Mouse (Mus musculus) limb, embryonic 14.5 days (tissue): ENCODE results near the gene Srarp. TPM values are rescaled to one million over a fixed set of nuclear protein-coding genes. Genes with fewer than 3 reads are reported as not detected.

Experiments used
- ATAC-seq: fragments of 200-750 bp; cut with Nextera tagmentation; 2 replicates; pipeline ENCODE4 v1.8.0; 2017; ENCODE audit warnings: low read depth, moderate number of reproducible peaks, moderate TSS enrichment; ENCODE audit not compliant: low FRiP score
- DNase-seq: peaks from one replicate; pipeline ENCODE4 v3.0.0-alpha.2; 2015; ENCODE audit warnings: low spot score
- H3K27ac ChIP-seq: fragments of 300-500 bp; sonication (generic); replicated peaks from 2 replicates; pipeline ENCODE4 v1.5.1; 2014; ENCODE audit warnings: low read depth, mild to moderate bottlenecking, low read length, moderate library complexity, mixed read lengths
- H3K27me3 ChIP-seq: fragments of 300-500 bp; sonication (generic); 2 replicates; pipeline ENCODE4 v1.6.1; 2014; ENCODE audit warnings: low read length, mixed read lengths; ENCODE audit not compliant: control insufficient read depth, insufficient read depth
- H3K36me3 ChIP-seq: fragments of 300-500 bp; sonication (generic); 2 replicates; pipeline ENCODE4 v1.6.1; 2014; ENCODE audit warnings: mild to moderate bottlenecking, low read length, moderate library complexity, mixed read lengths; ENCODE audit not compliant: control insufficient read depth, insufficient read depth
- H3K4me1 ChIP-seq: fragments of 300-500 bp; sonication (generic); 2 replicates; pipeline ENCODE4 v1.6.1; 2014; ENCODE audit warnings: antibody characterized with exemption, low read length, mixed read lengths; ENCODE audit not compliant: control insufficient read depth, insufficient read depth
- H3K4me2 ChIP-seq: fragments of 300-500 bp; sonication (generic); replicated peaks from 2 replicates; pipeline ENCODE4 v1.6.1; 2014; ENCODE audit warnings: low read depth, mild to moderate bottlenecking, low read length, moderate library complexity; ENCODE audit not compliant: severe bottlenecking
- H3K4me3 ChIP-seq: fragments of 300-500 bp; sonication (generic); replicated peaks from 2 replicates; pipeline ENCODE4 v1.5.1; 2014; ENCODE audit warnings: low read length
- H3K9ac ChIP-seq: fragments of 300-500 bp; sonication (generic); 2 replicates; pipeline ENCODE4 v1.6.1; 2014; ENCODE audit warnings: mild to moderate bottlenecking, low read depth, low read length, moderate library complexity; ENCODE audit not compliant: severe bottlenecking
- H3K9me3 ChIP-seq: fragments of 300-500 bp; sonication (generic); 2 replicates; pipeline ENCODE4 v1.6.1; 2016; ENCODE audit warnings: low read length; ENCODE audit not compliant: control insufficient read depth
- POLR2A ChIP-seq: fragments of 200-500 bp; IDR thresholded peaks from 2 replicates; pipeline ENCODE4 v1.8.0; 2012; ENCODE audit warnings: inconsistent platforms, mild to moderate bottlenecking, moderate library complexity, borderline replicate concordance; ENCODE audit not compliant: insufficient read depth, insufficient read length; ENCODE audit errors: extremely low read depth
- WGBS: fragments of 180-500 bp; shearing (Covaris S2); extraction: QIAGEN DNeasy Blood & Tissue Kit; methylation state at CpG from one replicate; pipeline ENCODE4 v1.1.7; 2014; 5-methylcytosine and 5-hydroxymethylcytosine counted together
- polyA plus RNA-seq, 2 experiments: library from polyadenylated mRNA; depleted of rRNA in 1 of 2; stranded (reverse) in 1 of 2; unstranded in 1 of 2; fragments of >200 nt; fragmentation: Nextera tagmentation in 1 of 2; extraction: Ambion mirVana in 1 of 2; gene quantifications; 2 replicates each; pipeline versions ENCODE4 v1.2.1 to v1.2.3; 2012 to 2014

Srarp gene
- polyA plus RNA-seq, 2 experiments = not detected

DNA sequence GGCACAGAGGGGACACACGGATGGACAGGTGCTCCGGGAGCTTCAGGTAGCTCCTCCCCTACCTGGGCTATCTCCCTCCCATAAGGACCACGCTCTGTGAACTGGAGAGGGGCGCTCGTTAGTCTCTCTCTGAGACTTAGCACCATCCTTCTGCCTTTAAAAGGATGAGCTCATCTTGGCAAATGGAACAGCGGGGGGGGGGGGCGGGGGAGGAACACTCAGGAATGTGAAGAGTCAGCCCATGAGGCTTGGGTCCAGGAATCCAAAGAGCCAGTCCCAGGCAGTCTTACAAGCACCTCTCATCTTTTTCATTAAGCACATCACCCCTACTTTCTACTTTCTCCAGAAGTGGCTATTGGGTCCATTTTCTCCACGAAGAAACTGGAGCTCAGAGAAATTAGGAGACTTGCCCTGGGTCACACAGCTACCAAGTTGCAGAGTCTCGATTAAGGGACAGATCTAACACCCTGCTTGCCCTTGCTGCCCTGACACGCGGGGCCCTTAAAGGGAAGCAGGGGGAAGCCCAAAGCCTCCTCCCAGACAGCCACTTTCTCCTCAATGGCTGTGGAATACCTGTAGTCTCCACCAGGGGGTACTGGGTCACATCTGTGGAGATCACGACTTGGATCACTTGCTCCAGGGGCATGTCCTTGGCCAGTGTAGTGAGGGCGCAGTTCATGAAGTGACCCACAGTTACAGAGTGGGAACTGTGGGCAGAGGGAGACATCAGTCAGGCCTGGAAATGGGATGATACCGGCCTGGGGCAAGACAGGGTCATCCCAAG lies 29.2 kb downstream of the Srarp start:
- no peak for TF ChIP-seq POLR2A
- no peak overlapping the region for H3K4me3 ChIP-seq
- WGBS = 36% methylated on average over 13 of the region's 14 CpGs
- H3K36me3 ChIP-seq = no peaks in the 10 kb centered on the region
- no peaks in the 10 kb centered on the region for H3K27me3 ChIP-seq
- no peak for ATAC-seq
- H3K27ac ChIP-seq = no peak overlapping the region
- H3K9ac ChIP-seq = no peak overlapping the region
- peaks cover 4% of the 10 kb centered on the region; the same call in 1 of the 2 replicates for H3K4me1 ChIP-seq
- no peak overlapping the region for H3K4me2 ChIP-seq
- no peak for DNase-seq
- H3K9me3 ChIP-seq = no peaks in the 10 kb centered on the region

DNA sequence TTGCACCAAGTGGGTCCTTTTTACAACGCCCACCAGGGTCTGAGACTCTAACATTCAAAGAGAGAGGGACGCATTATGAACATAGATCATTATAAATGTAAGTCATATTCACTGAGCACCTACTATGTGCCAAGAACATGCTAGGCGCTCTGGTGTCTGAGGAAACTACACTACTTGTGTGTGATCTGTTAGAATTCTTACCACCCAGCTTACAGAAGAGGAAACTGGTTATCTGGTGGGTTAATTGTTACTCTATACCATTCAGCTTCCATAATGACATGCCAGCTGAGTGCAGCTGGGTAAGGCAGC lies 30.6 kb downstream of the Srarp start:
- ATAC-seq = no peak
- Histone ChIP-seq H3K9ac (no peak overlapping the region), H3K36me3 (no peaks in the 10 kb centered on the region), H3K9me3 (no peaks in the 10 kb centered on the region), H3K27ac (no peak overlapping the region), H3K4me3 (no peak overlapping the region), H3K4me2 (no peak overlapping the region), H3K27me3 (no peaks in the 10 kb centered on the region), H3K4me1 (peaks cover 4% of the 10 kb centered on the region; the same call in 1 of the 2 replicates)
- WGBS = 84% methylated on average over 3 of the region's 3 CpGs
- no peak for TF ChIP-seq POLR2A
- DNase-seq = no peak

DNA sequence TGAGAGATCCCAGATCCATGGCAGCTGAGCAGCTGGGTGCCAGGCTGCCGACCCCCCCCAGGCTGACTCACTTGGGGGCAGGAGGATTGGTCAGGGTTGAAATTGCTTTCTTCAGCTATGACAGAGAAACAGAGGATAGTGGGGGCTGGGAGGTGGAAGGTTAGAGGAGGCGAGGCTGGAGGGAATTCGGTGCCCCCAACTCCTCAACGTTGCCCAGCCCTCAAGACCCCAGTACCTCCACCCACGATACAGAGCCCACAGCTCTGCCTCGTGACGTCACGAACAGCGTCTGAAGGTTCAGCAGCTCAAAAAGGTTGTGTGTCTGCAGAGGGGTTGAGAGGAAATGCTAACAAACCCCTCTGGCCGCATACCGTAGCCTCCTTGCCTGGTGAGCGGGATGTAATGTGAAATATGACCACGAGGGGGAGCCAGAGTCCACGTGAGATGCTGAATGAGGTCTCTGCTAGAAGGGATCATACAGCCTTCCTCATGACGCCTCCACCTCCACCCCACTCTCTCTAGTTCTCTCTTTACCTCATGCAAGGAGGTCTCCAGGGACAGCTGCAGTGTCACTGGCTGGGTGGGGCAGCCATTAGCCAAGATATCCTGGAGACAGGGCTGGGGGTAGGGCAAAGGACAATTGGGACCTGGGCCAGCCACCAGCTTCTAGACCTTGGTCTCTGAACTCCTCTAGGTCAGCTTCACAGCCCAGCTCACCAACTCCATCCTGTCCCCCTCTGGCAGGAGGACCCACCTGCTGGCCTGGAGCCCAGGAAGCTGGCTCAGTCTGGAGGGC lies 31.2 kb downstream of the Srarp start:
- peak overlapping the region; percentile 31; the same call in 1 of the 2 replicates for H3K9ac ChIP-seq

DNA sequence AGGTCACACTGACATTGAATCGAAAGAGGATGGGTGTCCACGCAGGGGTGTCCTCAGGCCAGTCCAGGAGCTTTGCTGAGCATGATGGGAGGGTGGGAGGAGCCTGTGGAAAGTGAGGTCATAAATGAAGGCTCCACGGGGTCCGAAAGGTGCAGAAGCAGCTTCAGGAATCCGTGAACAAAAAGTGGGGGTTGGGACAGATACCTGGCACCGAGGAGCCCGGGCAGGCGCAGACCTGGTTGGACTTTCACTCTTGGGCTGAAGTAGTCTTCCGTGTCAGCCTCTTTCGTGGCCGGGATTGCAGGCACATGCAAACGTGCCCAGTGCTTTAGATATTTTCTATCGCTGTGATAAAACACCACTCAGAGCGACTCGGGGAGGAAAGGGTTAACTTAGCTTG lies 35.7 kb downstream of the Srarp start:
- DNase-seq (no peak), ATAC-seq (no peak)
- H3K9ac ChIP-seq = no peak overlapping the region
- H3K4me1 ChIP-seq = peaks cover 4% of the 10 kb centered on the region; the same call in 1 of the 2 replicates
- H3K9me3 ChIP-seq = no peaks in the 10 kb centered on the region
- H3K27me3 ChIP-seq = no peaks in the 10 kb centered on the region
- no peaks in the 10 kb centered on the region for H3K36me3 ChIP-seq
- no peak overlapping the region for H3K27ac ChIP-seq
- H3K4me3 ChIP-seq = no peak overlapping the region
- 85% methylated on average over 15 of the region's 15 CpGs for WGBS
- no peak overlapping the region for H3K4me2 ChIP-seq
- no peak for TF ChIP-seq POLR2A

More for the DNA sequence above, 31.2 kb downstream of the Srarp start:
- H3K27ac ChIP-seq = no peak overlapping the region
- peak; percentile 81 for ATAC-seq
- peak overlapping the region; percentile 7; the same call in 1 of the 2 replicates for H3K4me3 ChIP-seq
- TF ChIP-seq POLR2A = no peak
- DNase-seq = peak; percentile 81
- H3K27me3 ChIP-seq = no peaks in the 10 kb centered on the region
- no peaks in the 10 kb centered on the region for H3K9me3 ChIP-seq
- H3K4me2 ChIP-seq = peak overlapping the region; percentile 45
- H3K4me1 ChIP-seq = peaks cover 4% of the 10 kb centered on the region; the same call in 1 of the 2 replicates
- H3K36me3 ChIP-seq = no peaks in the 10 kb centered on the region
- 15% methylated on average over 12 of the region's 15 CpGs for WGBS

DNA sequence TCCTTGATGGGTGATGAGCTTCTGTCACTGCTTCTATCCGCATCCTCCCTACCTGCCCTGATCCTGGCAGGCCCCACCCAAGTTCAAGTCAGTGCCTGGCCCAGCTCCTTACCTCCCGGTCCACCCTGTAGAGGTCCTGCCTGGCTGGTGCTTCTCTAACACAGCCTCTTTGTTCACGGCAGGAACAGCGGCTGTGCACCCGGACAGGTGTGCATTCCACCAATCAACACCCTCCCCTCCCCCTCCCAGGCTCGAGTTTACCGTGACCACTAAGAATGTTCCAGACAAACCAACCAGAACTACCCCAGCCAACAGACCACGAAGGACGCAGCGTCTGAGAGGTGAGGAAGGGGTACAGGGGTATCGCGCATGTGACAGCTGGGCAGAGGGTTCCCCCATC lies 37.4 kb downstream of the Srarp start, which contains the start of gene Clcnka:
Clcnka (minus strand) TSS at position 180 of the 400 bp plus-strand sequence.
- DNase-seq (no peak), ATAC-seq (no peak)
- no peak within 1 kb of the TSS for H3K27ac ChIP-seq
- peaks cover 5% of the 10 kb centered on the region for H3K4me1 ChIP-seq
- no peaks in the 10 kb centered on the region for H3K9me3 ChIP-seq
- no peak within 1 kb of the TSS for H3K9ac ChIP-seq
- TF ChIP-seq POLR2A = no peak
- H3K36me3 ChIP-seq = no peaks in the 10 kb centered on the region
- H3K4me2 ChIP-seq = no peak within 1 kb of the TSS
- 42% methylated on average over 12 of the region's 12 CpGs for WGBS
- no peak within 1 kb of the TSS for H3K4me3 ChIP-seq
- no peaks in the 10 kb centered on the region for H3K27me3 ChIP-seq
